13 mouse cellular contexts compared by ENCODE assay signal in genomic region chr11:109587019-109587418, GRCm38 (mm10). TPM values are rescaled to one million over a fixed set of nuclear protein-coding genes. Genes with fewer than 3 reads are reported as not detected.
DNase-seq lines count a peak whose midpoint lies in the region; ATAC-seq and TF ChIP-seq lines count a peak whose summit lies in the region.
"Had no signal": no experiment of that assay in that cellular context is flagged by ENCODE, and none has a peak within 500 bp of the region (broad histone marks: within the 10 kb centered on the region; RNA-seq: fewer than 3 reads in every experiment).

No protein-coding gene starts in this region.

- ATAC-seq in heart, postnatal 0 days (ENCODE audit: insufficient read depth, low read depth), result no peak
- ATAC-seq: forebrain, postnatal 0 days had no signal

- peak; percentile 26 for DNase-seq in kidney, postnatal 10 days
- no peak for DNase-seq in kidney, adult 11 months
- DNase-seq in c-Kit-negative CD71-positive TER-119-positive erythroid progenitor cells, embryonic 14.5 days (ENCODE audit: low read depth, low spot score), result peak; percentile 65
- DNase-seq in heart, postnatal 0 days (ENCODE audit: low spot score), result no peak
- peak; percentile 42 for DNase-seq in lung, postnatal 25 days (ENCODE audit: low spot score)
- no peak for DNase-seq in ovary, postnatal 36 days (ENCODE audit: low spot score)
- no peak for DNase-seq in layer of hippocampus, postnatal 10 days (ENCODE audit: low spot score in 2 of 2)
- no peak for DNase-seq in limb, embryonic 10.5 days (ENCODE audit: low spot score)
- DNase-seq: cerebellum, adult 11 months; forebrain, postnatal 0 days; right cerebral cortex, postnatal 25 days had no signal

- no peak for TF ChIP-seq EP300 in heart, postnatal 0 days (IDR thresholded peaks at IDR 0.05; ENCODE audit: low read depth)

- no peaks in the 10 kb centered on the region for H3K9me3 ChIP-seq in heart, postnatal 0 days (replicated peaks; ENCODE audit: control insufficient read depth, low read length)
- H3K9me3 ChIP-seq in limb, embryonic 10.5 days (replicated peaks), result no peaks in the 10 kb centered on the region
- H3K9me3 ChIP-seq: embryonic facial prominence, embryonic 10.5 days; midbrain, embryonic 10.5 days had no signal

- peak overlapping the region; percentile 16; the same call in 1 of the 2 replicates for H3K4me2 ChIP-seq in heart, postnatal 0 days (ENCODE audit: low read depth, low read length)

- H3K36me3 ChIP-seq in heart, postnatal 0 days (replicated peaks; ENCODE audit: control insufficient read depth, insufficient read depth, low read length), result peaks cover 27% of the 10 kb centered on the region
- peaks cover 42% of the 10 kb centered on the region for H3K36me3 ChIP-seq in limb, embryonic 10.5 days
- H3K36me3 ChIP-seq: midbrain, embryonic 10.5 days had no signal

- no peak overlapping the region for H3K9ac ChIP-seq in heart, postnatal 0 days (replicated peaks; ENCODE audit: low read depth, low read length)
- H3K9ac ChIP-seq: forebrain, postnatal 0 days had no signal

- H3K4me1 ChIP-seq in heart, postnatal 0 days (ENCODE audit: control insufficient read depth, insufficient read depth), result peaks cover 10% of the 10 kb centered on the region
- H3K4me1 ChIP-seq in limb, embryonic 10.5 days, result peaks cover 15% of the 10 kb centered on the region

- 33% methylated on average over 13 of the region's 13 CpGs for WGBS in heart, postnatal 0 days
- 71% methylated on average over 13 of the region's 13 CpGs for WGBS in limb, embryonic 10.5 days

- TF ChIP-seq CTCF in heart, postnatal 0 days (IDR thresholded peaks at IDR 0.05; ENCODE audit: low read depth), result no peak

- no peak overlapping the region for H3K4me3 ChIP-seq in heart, postnatal 0 days (ENCODE audit: low read depth, low read length)
- H3K4me3 ChIP-seq in limb, embryonic 10.5 days, result no peak overlapping the region
- H3K4me3 ChIP-seq: embryonic facial prominence, embryonic 10.5 days; midbrain, embryonic 10.5 days had no signal

- H3K27ac ChIP-seq in heart, postnatal 0 days (ENCODE audit: low read depth), result peak overlapping the region; percentile 55
- H3K27ac ChIP-seq in limb, embryonic 10.5 days, result no peak overlapping the region
- H3K27ac ChIP-seq: embryonic facial prominence, embryonic 10.5 days; midbrain, embryonic 10.5 days had no signal

- H3K27me3 ChIP-seq in heart, postnatal 0 days (ENCODE audit: control insufficient read depth, insufficient read depth, low read length), result no peaks in the 10 kb centered on the region
- no peaks in the 10 kb centered on the region for H3K27me3 ChIP-seq in limb, embryonic 10.5 days (ENCODE audit: low read depth, poor library complexity, severe bottlenecking)

RNA-seq across cellular contexts. Expression of gene Wipi1, which starts 24.7 kb away (rescaled TPM):
- 40.8 and 53.2 TPM in 2 replicates for total RNA-seq in heart, postnatal 0 days (2014; rRNA removed; ENCODE audit: low replicate concordance)
- polyA plus RNA-seq in heart, postnatal 0 days (2015; fragmentation: Nextera tagmentation; extraction: Ambion mirVana), result 65.4 and 67.1 TPM in 2 replicates
- total RNA-seq in layer of hippocampus, postnatal 10 days (2021), result 10 to 100 TPM; 22.0 to 24.3 TPM
- polyA plus RNA-seq in limb, embryonic 10.5 days (2016; fragmentation: Nextera tagmentation; extraction: Ambion mirVana), result 33.3 and 42.3 TPM in 2 replicates

Comparison
In these comparisons a context has a peak if more than half of its experiments do, and no peak if none do; other contexts are left out.
1. DNase-seq: peak in kidney, postnatal 10 days (single experiment), c-Kit-negative CD71-positive TER-119-positive erythroid progenitor cells, embryonic 14.5 days (single experiment) and lung, postnatal 25 days (single experiment); none in kidney, adult 11 months (single experiment), heart, postnatal 0 days (single experiment), ovary, postnatal 36 days (single experiment), layer of hippocampus, postnatal 10 days (0 of 2) and limb, embryonic 10.5 days (single experiment).